Mouse (Mus musculus) adrenal gland, postnatal 4 days (tissue): ENCODE data around the gene Ikzf1. TPM values are rescaled to one million over a fixed set of nuclear protein-coding genes. Genes with fewer than 3 reads are reported as not detected.

Experiments used
- DNase-seq, 2 experiments: peaks; one replicate each; pipeline ENCODE4 v3.0.0; 2021 to 2022; ENCODE audit warnings: low spot score in 2 of 2, mixed read lengths in 2 of 2
- total RNA-seq, 2 experiments: library from RNA; stranded (reverse); gene quantifications; 2 replicates each; pipeline ENCODE4 v1.2.3; 2021

The Ikzf1 gene
- total RNA-seq, 2 experiments from 2014 or later: 4.6 to 6.3 TPM

GRCm38 (mm10) chr11:11719748-11720147, 34.9 kb downstream of the Ikzf1 start:
- no peak for DNase-seq

GRCm38 (mm10) chr11:11725252-11725875, 40.6 kb downstream of the Ikzf1 start:
- DNase-seq: no peak

GRCm38 (mm10) chr11:11725876-11726525, 41.2 kb downstream of the Ikzf1 start:
- no peak for DNase-seq

- no peak for DNase-seq
Measured at GRCm38 (mm10) chr11:11726807-11727276, 42.0 kb downstream of the Ikzf1 start.

- DNase-seq: no peak
Measured at GRCm38 (mm10) chr11:11727936-11728556, 43.2 kb downstream of the Ikzf1 start.

GRCm38 (mm10) chr11:11729216-11729615, 44.4 kb downstream of the Ikzf1 start:
- DNase-seq: no peak

GRCm38 (mm10) chr11:11730062-11730461, 45.3 kb downstream of the Ikzf1 start:
- DNase-seq: no peak

- no peak for DNase-seq
Measured at GRCm38 (mm10) chr11:11731727-11732126, 46.9 kb downstream of the Ikzf1 start.

GRCm38 (mm10) chr11:11732972-11733770, 48.4 kb downstream of the Ikzf1 start:
- DNase-seq: no peak

GRCm38 (mm10) chr11:11735155-11735554, 50.4 kb downstream of the Ikzf1 start:
- no peak for DNase-seq

- DNase-seq: no peak
Measured at GRCm38 (mm10) chr11:11736948-11737347, 52.1 kb downstream of the Ikzf1 start.

- DNase-seq: no peak
Measured at GRCm38 (mm10) chr11:11737562-11737961, 52.8 kb downstream of the Ikzf1 start.

GRCm38 (mm10) chr11:11739054-11739453, 54.3 kb downstream of the Ikzf1 start:
- no peak for DNase-seq

GRCm38 (mm10) chr11:11740603-11741002, 55.8 kb downstream of the Ikzf1 start:
- no peak for DNase-seq

- DNase-seq: no peak
Measured at GRCm38 (mm10) chr11:11741574-11741973, 56.8 kb downstream of the Ikzf1 start.

GRCm38 (mm10) chr11:11742626-11743025, 57.8 kb downstream of the Ikzf1 start:
- DNase-seq: no peak

GRCm38 (mm10) chr11:11744222-11744621, 59.4 kb downstream of the Ikzf1 start:
- no peak for DNase-seq

- no peak for DNase-seq
Measured at GRCm38 (mm10) chr11:11751091-11751490, 66.3 kb downstream of the Ikzf1 start.

- no peak for DNase-seq
Measured at GRCm38 (mm10) chr11:11752859-11753258, 68.1 kb downstream of the Ikzf1 start.

- no peak for DNase-seq
Measured at GRCm38 (mm10) chr11:11758121-11758520, 73.3 kb downstream of the Ikzf1 start.

- DNase-seq: no peak
Measured at GRCm38 (mm10) chr11:11758883-11759282, 74.1 kb downstream of the Ikzf1 start.
